Mouse (Mus musculus) G1E (cell line): ENCODE measurements around the gene Egln2.

Experiments
- CTCF ChIP-seq: IDR thresholded peaks from 2 replicates; pipeline ENCODE4 v1.5.1; 2012; ENCODE audit warnings: low read depth, low read length, inconsistent platforms, mixed read lengths
- GATA1 ChIP-seq: IDR thresholded peaks from 2 replicates; pipeline ENCODE4 v1.6.1; 2012; ENCODE audit warnings: borderline replicate concordance, low read length, inconsistent platforms, mixed read lengths
- POLR2AphosphoS5 ChIP-seq: IDR thresholded peaks from 2 replicates; pipeline ENCODE4 v1.6.1; 2012; ENCODE audit warnings: low read depth, low read length, inconsistent platforms; ENCODE audit not compliant: insufficient replicate concordance

DNA sequence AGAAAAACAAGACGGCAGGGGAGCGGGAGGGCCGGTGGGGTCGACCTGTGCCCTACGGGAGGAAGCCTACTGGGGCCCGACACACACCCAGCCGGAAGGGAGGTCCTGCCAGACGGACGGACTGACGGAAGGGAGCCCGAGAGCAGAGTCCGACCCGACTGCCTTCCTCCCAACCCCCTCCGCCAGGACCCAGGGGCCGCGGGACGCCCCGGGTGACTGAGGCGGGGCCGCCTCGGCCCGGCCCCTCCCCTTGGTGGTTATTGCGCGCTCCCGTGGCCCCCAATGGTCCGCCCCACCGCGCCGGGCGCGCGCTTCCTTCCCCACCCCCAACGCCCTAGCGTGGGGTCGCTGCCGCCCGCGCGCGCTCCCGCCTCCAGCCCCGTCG is 381 bp downstream of the Egln2 start:
- TF ChIP-seq CTCF (no peak), GATA1 (no peak), POLR2AphosphoS5 (no peak)
